Mouse (Mus musculus) monocyte, adult 5-6 weeks (primary cell): Measurements from ENCODE around the gene Ccdc27. TPM values are rescaled to one million over a fixed set of nuclear protein-coding genes. Genes with fewer than 3 reads are reported as not detected.

Experiments used
- ATAC-seq: fragments of 153-309, 156-312 bp; replicated peaks from 2 replicates; pipeline ENCODE4 v1.8.0; 2017; ENCODE audit warnings: mild to moderate bottlenecking; ENCODE audit not compliant: low TSS enrichment, insufficient number of reproducible peaks, severe bottlenecking, poor library complexity, low FRiP score
- total RNA-seq: library from RNA; stranded (forward); fragments of 200-1000, 200-491, 200-594 nt; gene quantifications from 3 replicates; pipeline ENCODE4 v1.2.3, GENCODE M21; 2017

Gene Ccdc27
- total RNA-seq, 1 experiment from 2014 or later = not detected

- ATAC-seq = no peak
These were observed 13.8 kb downstream of the Ccdc27 start for GRCm38 (mm10) chr4:154028646-154029045.

- ATAC-seq = no peak
These were observed 14.4 kb downstream of the Ccdc27 start for GRCm38 (mm10) chr4:154028066-154028465.

GRCm38 (mm10) chr4:154026441-154026761 is 16.1 kb downstream of the Ccdc27 start:
- ATAC-seq = no peak

- ATAC-seq = no peak
These were observed 16.6 kb downstream of the Ccdc27 start, which contains the start of gene Smim1 for GRCm38 (mm10) chr4:154025641-154026440. Gene Smim1, minus strand, starts transcription at chr4:154026230.

GRCm38 (mm10) chr4:154024729-154025521 is 17.6 kb downstream of the Ccdc27 start:
- no peak for ATAC-seq

GRCm38 (mm10) chr4:154023754-154024601 is 18.5 kb downstream of the Ccdc27 start:
- no peak for ATAC-seq

- ATAC-seq = no peak
These were observed 19.6 kb downstream of the Ccdc27 start for GRCm38 (mm10) chr4:154022844-154023243.

- no peak for ATAC-seq
These were observed 20.1 kb downstream of the Ccdc27 start for GRCm38 (mm10) chr4:154022407-154022806.

GRCm38 (mm10) chr4:154021432-154021831 is 21.0 kb downstream of the Ccdc27 start:
- no peak for ATAC-seq

- 0 out of 2 replicates have a peak, but pooled peaks have one; percentile 4 for ATAC-seq
These were observed 22.9 kb downstream of the Ccdc27 start for GRCm38 (mm10) chr4:154019571-154019970.

- no peak for ATAC-seq
These were observed 27.0 kb downstream of the Ccdc27 start for GRCm38 (mm10) chr4:154015476-154015875.

- no peak for ATAC-seq
These were observed 30.2 kb downstream of the Ccdc27 start for GRCm38 (mm10) chr4:154012132-154012882.

- ATAC-seq = peak; percentile 83
These were observed 30.8 kb downstream of the Ccdc27 start, which contains the start of gene Lrrc47 for GRCm38 (mm10) chr4:154011646-154012089. Gene Lrrc47, plus strand, starts transcription at chr4:154011731.

- ATAC-seq = no peak
These were observed 31.4 kb downstream of the Ccdc27 start for GRCm38 (mm10) chr4:154010907-154011645.

GRCm38 (mm10) chr4:154007759-154008158 is 34.7 kb downstream of the Ccdc27 start:
- no peak for ATAC-seq

- no peak for ATAC-seq
These were observed 36.2 kb downstream of the Ccdc27 start for GRCm38 (mm10) chr4:154006264-154006663.

GRCm38 (mm10) chr4:154005488-154005887 is 37.0 kb downstream of the Ccdc27 start:
- no peak for ATAC-seq

- no peak for ATAC-seq
These were observed 49.0 kb downstream of the Ccdc27 start for GRCm38 (mm10) chr4:153993505-153993904.
